Mouse (Mus musculus) layer of hippocampus, adult 9-11 months (tissue): ENCODE data around the gene Ppfia2.

Experiments
- DNase-seq: peaks from one replicate; pipeline ENCODE4 v3.0.0; 2022

Gene Ppfia2

DNA sequence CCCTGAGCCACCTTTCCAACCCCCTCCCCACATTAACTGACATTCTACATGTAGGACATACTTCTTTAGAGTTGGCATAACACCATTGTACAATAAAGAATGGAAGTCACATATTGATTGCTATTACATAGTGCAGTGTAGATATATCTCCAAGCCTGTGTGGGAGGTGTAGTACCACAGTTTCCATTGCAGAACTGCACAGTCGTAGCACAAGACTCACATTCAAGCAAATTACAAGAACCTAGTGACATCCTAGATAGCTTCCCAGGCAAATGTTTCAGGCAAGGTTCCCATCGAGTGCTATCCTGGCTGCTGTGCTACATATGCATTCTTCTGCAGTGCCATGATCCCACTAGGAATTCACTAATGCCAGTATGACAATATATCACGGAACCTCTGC is 200.0 kb downstream of the Ppfia2 start:
- no peak for DNase-seq

DNA sequence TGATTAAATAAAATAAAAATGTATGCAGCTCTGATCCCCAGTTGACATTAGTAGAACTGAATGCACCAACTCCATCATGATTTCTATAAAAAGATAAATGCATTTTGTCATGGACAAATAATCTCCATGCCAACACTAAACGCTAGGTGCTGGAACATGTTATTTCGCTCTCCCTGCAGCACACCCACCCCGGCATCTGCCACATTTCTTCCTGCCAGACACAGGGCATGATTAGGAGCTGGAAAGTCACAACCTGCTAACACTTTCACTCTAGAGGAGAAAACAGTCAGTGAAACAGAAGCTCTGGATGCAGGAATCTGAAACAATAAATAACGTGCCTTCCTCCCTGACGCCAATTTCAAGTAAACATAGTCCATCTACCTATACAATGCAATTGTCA is 211.3 kb downstream of the Ppfia2 start:
- peak; percentile 82 for DNase-seq

- no peak for DNase-seq
Measured at GRCm38 (mm10) chr10:106685519-106685918, 215.4 kb downstream of the Ppfia2 start.

GRCm38 (mm10) chr10:106719936-106720335 is 249.8 kb downstream of the Ppfia2 start:
- peak; percentile 3 for DNase-seq

DNA sequence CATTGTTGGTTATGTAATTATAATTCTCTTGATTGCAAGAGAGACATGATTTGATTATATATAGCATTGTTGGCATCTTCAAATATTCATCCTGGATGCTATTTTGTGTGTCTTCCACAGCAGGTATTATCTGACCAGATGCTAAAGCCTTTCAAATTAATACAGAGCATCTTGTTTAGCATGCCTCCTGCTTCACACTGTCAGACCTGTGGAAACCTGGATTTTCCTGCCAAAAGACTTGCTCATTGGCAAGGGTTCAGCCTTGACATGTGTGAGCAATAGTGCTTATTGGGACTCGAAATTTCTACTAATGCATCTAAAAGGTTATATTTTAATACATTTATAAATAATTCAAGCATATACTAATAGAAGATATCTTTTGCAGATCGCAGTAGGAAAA is 262.1 kb downstream of the Ppfia2 start:
- DNase-seq, result peak; percentile 46

- peak; percentile 20 for DNase-seq
Measured at GRCm38 (mm10) chr10:106736230-106737063, 266.3 kb downstream of the Ppfia2 start.

DNA sequence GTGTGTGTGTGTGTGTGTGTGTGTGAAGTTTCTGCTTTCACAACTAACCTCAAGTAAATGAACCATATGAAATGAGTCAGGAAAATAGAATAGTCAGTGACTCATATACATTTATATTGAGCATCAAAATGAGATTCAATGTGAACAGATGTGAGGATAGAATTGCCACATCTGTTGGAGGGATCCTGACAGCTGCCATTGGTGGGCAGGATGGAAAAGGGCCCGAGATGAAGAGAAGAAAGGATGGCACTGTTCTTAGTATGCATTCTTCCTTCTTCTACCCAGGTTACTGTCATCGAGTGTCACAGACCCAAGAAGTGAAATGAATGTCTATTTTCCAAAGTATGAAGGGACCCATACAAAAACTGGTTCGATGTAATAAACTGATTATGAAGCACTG is 268.1 kb downstream of the Ppfia2 start:
- no peak for DNase-seq

DNA sequence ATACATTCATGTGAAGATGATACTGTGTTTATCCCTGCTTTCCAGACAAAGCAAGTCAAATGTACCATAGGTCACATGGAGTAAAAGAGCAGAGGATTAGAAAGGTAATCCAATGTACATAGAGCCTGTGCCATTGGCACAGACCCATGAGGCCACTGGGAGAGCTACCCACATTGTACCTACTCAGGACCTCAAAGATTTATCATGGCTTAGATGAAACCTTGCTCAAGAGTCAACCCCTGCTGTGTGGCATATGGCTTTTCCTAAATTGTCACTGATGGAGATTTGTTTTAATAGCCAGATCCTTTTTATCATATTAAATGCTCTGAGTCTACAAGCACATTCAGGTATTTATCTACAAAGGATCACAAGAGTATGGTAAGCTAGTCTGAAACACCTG is 274.8 kb downstream of the Ppfia2 start:
- no peak for DNase-seq

DNA sequence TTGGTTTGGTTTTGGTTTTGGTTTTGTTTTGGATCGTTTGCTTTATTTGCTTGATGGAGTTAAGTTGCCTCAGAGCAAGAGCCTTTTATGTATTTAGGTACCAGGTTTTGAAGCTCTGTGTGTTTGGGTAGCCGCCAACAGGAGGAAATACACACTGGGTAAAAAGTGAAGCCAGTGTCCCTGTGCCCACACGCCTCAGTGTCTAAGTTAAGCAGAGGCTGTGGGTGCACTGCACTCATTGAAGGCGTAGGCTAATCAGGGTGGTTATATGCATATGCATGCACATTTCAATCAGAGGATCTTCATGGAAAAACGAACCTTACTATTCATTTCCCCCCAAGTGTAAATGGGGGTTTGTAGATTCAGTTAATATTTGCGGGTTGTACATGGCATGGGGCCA is 290.9 kb downstream of the Ppfia2 start:
- DNase-seq, result peak; percentile 35

DNA sequence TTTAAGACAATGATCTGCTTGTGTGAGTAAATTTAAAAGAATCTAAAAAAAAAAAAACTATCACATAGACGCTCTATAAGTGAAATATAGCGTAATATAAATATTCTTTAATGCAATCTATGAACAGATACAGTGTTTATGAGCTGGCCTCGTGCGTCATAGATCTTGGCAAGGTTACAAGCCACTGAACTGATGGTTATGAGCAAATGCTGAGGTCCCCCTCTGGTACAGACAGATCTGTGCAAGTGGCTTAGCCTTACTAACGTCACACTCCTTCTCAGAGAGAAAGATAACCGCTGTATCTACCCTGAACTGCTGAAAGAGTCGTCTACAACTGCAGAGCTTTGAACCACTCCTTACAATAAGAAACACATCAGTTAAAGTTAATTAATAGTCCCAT is 293.6 kb downstream of the Ppfia2 start:
- no peak for DNase-seq

DNA sequence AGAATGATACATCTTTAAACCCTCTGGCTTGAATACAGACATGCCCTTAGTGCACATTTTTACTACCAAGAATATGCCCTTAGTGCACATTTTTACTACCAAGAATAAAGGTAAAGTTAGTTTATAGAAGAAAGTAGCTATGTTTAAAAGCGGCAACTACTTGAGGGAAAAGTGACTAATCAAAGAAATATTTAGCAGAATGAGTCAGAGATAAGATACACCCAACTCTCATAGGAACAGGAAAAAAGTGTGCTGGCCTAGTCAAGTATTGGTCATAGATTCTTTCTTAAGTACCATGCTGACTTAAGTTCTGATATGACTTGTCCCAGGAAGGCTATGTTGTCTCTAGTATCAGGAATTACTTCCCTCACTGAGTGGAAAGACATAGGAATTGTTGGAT is 305.4 kb downstream of the Ppfia2 start:
- DNase-seq, result no peak

DNA sequence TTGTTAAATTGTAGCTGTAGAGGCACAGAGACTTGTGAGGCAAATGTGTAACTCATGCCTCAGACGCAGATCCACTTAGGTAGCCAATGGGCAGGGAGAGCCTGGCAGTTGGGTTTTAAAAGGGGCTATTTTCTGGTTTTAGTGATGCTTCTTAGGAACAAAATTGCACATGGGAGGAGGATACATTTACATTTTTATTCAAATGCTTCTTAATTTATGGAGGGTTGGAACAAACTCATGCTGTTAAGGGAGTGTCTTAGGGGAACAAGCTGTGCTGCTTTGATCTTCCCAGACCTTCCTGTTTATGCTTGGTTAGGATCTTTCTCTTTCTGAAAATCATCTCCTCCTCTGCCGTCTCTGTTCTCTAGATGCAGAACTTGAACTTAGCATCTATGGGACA is 345.3 kb downstream of the Ppfia2 start:
- no peak for DNase-seq

DNA sequence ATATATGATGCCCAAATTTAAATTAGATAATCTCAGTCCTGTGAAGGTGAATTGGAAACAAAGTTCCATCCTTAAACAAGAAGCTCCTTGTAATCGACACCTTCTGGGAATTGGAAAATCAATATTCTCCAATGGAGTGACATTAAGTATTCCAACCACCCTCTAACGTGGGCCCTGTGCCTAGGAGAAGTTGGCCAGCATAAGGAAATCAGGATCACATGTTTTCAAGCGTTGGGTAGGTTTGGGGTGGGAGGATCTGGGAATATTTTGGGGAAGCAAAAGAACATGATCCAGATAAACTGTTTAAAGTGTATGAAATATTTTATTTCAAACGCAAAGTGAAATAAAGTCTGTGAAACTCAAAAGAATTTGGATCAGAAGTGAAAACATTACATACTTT is 348.2 kb downstream of the Ppfia2 start:
- no peak for DNase-seq

DNA sequence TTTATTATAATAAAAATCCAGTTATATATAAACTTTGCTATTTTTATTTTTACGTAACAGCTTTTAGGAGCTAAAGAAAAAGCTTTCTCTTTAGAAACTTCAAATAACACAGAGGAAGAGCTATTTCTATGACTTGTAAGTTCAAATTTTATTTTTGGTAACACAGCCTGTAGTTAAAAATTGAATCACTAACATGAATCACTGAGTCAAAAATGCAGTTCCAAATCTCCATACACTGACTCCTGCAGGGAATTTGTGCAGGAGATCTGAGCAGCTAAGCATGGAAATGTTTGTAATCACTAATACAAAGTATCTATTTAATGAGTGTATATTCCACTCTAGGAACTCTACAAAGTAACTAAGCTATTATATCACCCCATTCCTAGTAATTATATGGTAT is 354.1 kb downstream of the Ppfia2 start:
- DNase-seq, result no peak

GRCm38 (mm10) chr10:106838476-106838875 is 368.3 kb downstream of the Ppfia2 start:
- DNase-seq, result peak; percentile 10

- no peak for DNase-seq
Measured at GRCm38 (mm10) chr10:106858106-106858505, 388.0 kb downstream of the Ppfia2 start.

GRCm38 (mm10) chr10:106870233-106870632 is 400.1 kb downstream of the Ppfia2 start:
- DNase-seq, result peak; percentile 26

DNA sequence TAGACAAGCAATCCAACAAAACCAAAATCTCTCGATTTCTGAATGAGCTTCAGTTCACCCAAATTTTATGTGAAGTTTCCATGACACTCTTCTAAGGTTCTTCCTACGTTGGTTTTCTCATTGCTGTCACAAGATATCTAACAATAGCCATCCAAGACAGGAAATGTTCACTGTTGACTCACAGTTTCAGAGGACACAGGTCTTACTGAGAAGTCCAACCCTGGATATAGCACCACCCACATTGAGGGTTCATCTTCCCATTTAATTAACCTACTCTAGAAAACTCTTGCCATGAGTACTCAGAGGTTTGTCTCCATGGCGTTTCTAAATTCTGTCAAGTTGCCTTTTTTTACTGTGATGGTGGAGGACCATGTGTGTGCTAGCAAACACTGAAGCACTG is 401.7 kb downstream of the Ppfia2 start:
- no peak for DNase-seq

DNA sequence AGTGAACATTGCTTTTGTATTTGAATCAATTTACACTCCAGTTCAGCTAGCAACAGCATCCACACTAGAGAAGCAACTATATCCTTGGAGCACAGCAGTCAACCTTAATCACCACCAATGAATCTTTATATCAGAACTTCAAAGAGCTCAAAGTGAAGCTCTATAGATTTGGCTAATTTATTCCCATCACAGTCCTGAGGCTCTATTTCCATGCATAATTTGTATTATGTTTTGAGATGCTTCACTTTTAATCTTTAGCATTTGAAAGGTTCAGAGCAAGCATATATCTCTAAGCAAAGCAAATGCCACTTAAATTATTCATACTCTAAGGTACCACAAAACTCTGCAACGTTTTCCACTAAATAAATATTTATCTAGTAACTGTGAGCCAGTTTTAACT is 402.6 kb downstream of the Ppfia2 start:
- no peak for DNase-seq

- no peak for DNase-seq
Measured at GRCm38 (mm10) chr10:106881330-106881729, 411.2 kb downstream of the Ppfia2 start.

DNA sequence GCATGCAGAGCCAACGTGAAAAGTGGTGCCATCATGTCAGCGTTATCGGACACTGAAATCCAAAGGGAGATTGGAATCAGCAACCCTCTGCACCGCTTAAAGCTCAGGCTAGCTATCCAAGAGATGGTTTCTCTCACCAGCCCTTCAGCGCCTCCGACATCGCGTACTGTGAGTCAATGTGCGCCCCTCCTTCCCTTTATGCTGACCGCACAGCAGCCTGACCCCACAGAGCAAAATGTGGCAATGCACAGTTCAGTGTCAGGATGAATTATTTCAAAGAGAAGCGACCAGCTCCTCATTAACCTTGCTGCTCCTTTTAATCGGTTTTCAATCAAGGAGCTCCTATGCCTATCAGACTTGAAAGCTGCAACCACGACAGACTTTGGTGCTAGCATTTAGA is 426.2 kb downstream of the Ppfia2 start:
- DNase-seq, result no peak

GRCm38 (mm10) chr10:106910108-106910507 is 440.0 kb downstream of the Ppfia2 start:
- DNase-seq, result no peak

DNA sequence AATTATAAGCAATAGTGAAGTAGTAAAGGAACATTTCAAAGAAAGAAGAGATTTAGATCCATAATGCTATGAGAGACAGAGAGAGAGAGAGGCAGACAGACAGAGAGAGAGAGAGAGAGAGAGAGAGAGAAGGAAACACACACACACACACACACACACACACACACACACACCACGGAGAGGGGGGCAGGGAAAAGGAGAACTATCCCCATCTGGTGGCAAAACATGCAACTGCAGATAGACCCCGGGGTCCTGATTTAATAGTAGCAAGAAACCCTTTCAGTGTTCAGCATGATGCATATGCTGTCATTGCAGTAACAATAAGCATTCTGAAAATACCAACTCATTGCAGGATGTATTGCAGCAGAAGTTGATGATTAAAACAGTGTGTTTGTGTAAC is 442.9 kb downstream of the Ppfia2 start:
- no peak for DNase-seq

DNA sequence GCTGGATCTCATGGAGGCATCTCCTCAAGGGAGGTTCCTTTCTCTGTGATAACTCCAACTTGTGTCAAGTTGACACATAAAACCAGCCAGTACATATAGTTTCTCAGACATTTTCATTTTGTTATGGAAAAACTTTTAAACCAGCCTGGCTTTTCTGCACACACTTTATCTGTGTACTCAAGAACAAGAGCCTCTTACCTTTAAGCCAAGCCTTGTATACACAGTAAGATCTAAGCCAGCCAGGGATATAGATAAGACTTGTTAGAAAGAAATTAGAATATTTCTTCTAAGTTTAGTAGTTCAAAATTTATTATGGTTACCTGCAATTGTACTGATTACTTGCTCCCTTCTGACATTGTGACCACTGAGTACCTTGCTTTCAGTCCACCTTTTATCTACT is 444.1 kb downstream of the Ppfia2 start:
- no peak for DNase-seq

- DNase-seq, result no peak
Measured at GRCm38 (mm10) chr10:106914822-106915221, 444.7 kb downstream of the Ppfia2 start.
